ENCODE assay signal across 8 mouse cellular contexts in the genomic region with DNA sequence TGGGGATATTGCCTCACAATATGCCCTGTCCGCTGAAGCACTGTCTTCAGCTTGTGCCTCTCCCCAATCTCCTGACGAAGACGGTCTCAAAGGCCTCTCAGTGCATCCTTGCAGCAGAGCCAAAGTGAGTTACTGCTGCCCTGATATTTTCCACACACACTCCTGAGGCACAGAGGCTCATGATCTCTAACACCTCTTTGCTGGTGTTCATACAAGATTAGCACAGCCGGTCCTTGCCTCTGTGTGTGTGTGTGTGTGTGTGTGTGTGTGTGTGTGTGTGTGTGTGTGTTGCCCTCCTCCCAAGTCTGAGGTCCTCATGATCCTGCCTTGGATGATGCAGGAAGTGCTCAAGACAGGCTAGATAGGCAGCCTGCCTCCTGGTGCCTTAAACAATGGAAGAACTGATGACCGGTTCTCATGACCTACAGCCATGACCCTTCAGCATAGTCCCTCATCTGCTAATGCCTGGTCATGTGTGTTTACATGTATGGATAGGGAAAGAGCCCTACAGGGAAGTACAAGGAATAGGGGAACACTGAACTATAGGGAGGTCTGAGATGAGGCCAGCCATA.
DNase-seq lines count a peak whose midpoint lies in the region; ATAC-seq and TF ChIP-seq lines count a peak whose summit lies in the region.

No protein-coding gene starts in this region.

- no peak overlapping the region for H3K4me3 ChIP-seq in kidney, embryonic 15.5 days (replicated peaks)
- H3K4me3 ChIP-seq in testis, adult 2 months (ENCODE audit: control insufficient read depth, low read depth, low read length): no peak overlapping the region
- no peak overlapping the region for H3K4me3 ChIP-seq in hindbrain, postnatal 0 days (ENCODE audit: low read length)
- no peak overlapping the region for H3K4me3 ChIP-seq in stomach, embryonic 16.5 days (replicated peaks; ENCODE audit: low read length)

- peak overlapping the region; percentile 7 for H3K27ac ChIP-seq in kidney, embryonic 15.5 days
- peak overlapping the region; percentile 39 for H3K27ac ChIP-seq in testis, adult 2 months (ENCODE audit: control insufficient read depth, insufficient read depth, low read depth, low read length)
- H3K27ac ChIP-seq in hindbrain, postnatal 0 days: peak overlapping the region; percentile 58; the same call in 1 of the 2 replicates
- peak overlapping the region; percentile 21 for H3K27ac ChIP-seq in stomach, embryonic 16.5 days (ENCODE audit: low read length)

- H3K27me3 ChIP-seq in kidney, embryonic 15.5 days: no peaks in the 10 kb centered on the region
- no peaks in the 10 kb centered on the region for H3K27me3 ChIP-seq in testis, adult 2 months (ENCODE audit: control insufficient read depth, insufficient read depth, low read length)
- no peaks in the 10 kb centered on the region for H3K27me3 ChIP-seq in hindbrain, postnatal 0 days (ENCODE audit: insufficient read depth, low read length)
- H3K27me3 ChIP-seq in stomach, embryonic 16.5 days (ENCODE audit: control insufficient read depth, insufficient read depth, low read length): no peaks in the 10 kb centered on the region

- no peak for DNase-seq in kidney, postnatal 4 days
- DNase-seq in testis, postnatal 10 days (ENCODE audit: low spot score): no peak
- no peak for DNase-seq in hindbrain, postnatal 0 days (ENCODE audit: low spot score)
- no peak for DNase-seq in embryo, embryonic 10 days (ENCODE audit: low spot score)
- DNase-seq in Muller cell, postnatal 12 days (ENCODE audit: inconsistent ontology term): no peak

- H3K9ac ChIP-seq in kidney, embryonic 15.5 days: no peak overlapping the region
- H3K9ac ChIP-seq in hindbrain, postnatal 0 days (replicated peaks; ENCODE audit: low read length): no peak overlapping the region
- H3K9ac ChIP-seq in stomach, embryonic 16.5 days (ENCODE audit: low read length): no peak overlapping the region

- ATAC-seq in kidney, embryonic 15.5 days (replicated peaks; ENCODE audit: low FRiP score): no peak
- ATAC-seq in hindbrain, postnatal 0 days: no peak
- ATAC-seq in stomach, embryonic 16.5 days (ENCODE audit: insufficient read depth, low FRiP score): no peak

- no peak for TF ChIP-seq CTCF in testis, adult 2 months (IDR thresholded peaks at IDR 0.05; ENCODE audit: control insufficient read depth, insufficient read depth, insufficient replicate concordance, low read depth, low read length)
- no peak for TF ChIP-seq CTCF in hindbrain, postnatal 0 days (IDR thresholded peaks at IDR 0.05; ENCODE audit: low read depth)

- H3K4me2 ChIP-seq in kidney, embryonic 15.5 days: no peak overlapping the region
- no peak overlapping the region for H3K4me2 ChIP-seq in hindbrain, postnatal 0 days (ENCODE audit: low read depth, low read length)
- no peak overlapping the region for H3K4me2 ChIP-seq in stomach, embryonic 16.5 days (ENCODE audit: low read depth, low read length)

- no peaks in the 10 kb centered on the region for H3K9me3 ChIP-seq in kidney, embryonic 15.5 days (replicated peaks)
- no peaks in the 10 kb centered on the region for H3K9me3 ChIP-seq in hindbrain, postnatal 0 days (ENCODE audit: low read length)
- no peaks in the 10 kb centered on the region for H3K9me3 ChIP-seq in stomach, embryonic 16.5 days (replicated peaks; ENCODE audit: control insufficient read depth, low read length)

- 79% methylated on average over 5 of the region's 5 CpGs for WGBS in kidney, embryonic 15.5 days
- 73% methylated on average over 5 of the region's 5 CpGs for WGBS in hindbrain, postnatal 0 days
- 62% methylated on average over 5 of the region's 5 CpGs for WGBS in stomach, embryonic 16.5 days

- TF ChIP-seq POLR2A in testis, adult 2 months (IDR thresholded peaks at IDR 0.05; ENCODE audit: control insufficient read depth, low read depth, low read length): no peak

- H3K4me1 ChIP-seq in kidney, embryonic 15.5 days: peaks cover 34% of the 10 kb centered on the region
- H3K4me1 ChIP-seq in testis, adult 2 months (ENCODE audit: control insufficient read depth, insufficient read depth, low read length): no peaks in the 10 kb centered on the region
- H3K4me1 ChIP-seq in hindbrain, postnatal 0 days (ENCODE audit: insufficient read depth, low read length): peaks cover 9% of the 10 kb centered on the region; the same call in 1 of the 2 replicates
- H3K4me1 ChIP-seq in stomach, embryonic 16.5 days (ENCODE audit: control insufficient read depth, insufficient read depth, low read length): peaks cover 17% of the 10 kb centered on the region

- H3K36me3 ChIP-seq in kidney, embryonic 15.5 days: no peaks in the 10 kb centered on the region
- H3K36me3 ChIP-seq in testis, adult 2 months (ENCODE audit: control insufficient read depth, insufficient read depth, low read length): no peaks in the 10 kb centered on the region
- H3K36me3 ChIP-seq in hindbrain, postnatal 0 days (ENCODE audit: insufficient read depth, low read length): no peaks in the 10 kb centered on the region
- no peaks in the 10 kb centered on the region for H3K36me3 ChIP-seq in stomach, embryonic 16.5 days (ENCODE audit: control insufficient read depth, insufficient read depth, low read length)

Comparison
In these comparisons a context has a peak if more than half of its experiments do, and no peak if none do; other contexts are left out.
1. H3K27ac ChIP-seq: peak in every context shown above with its lines; median percentile 58 in hindbrain, postnatal 0 days; 39 in testis, adult 2 months; 21 in stomach, embryonic 16.5 days; 7 in kidney, embryonic 15.5 days.